Mouse (Mus musculus): ENCODE measurements at regions not wholly inside any gene's neighbourhood (a gene's known extent, or its start where the extent isn't known, plus 50 kb on each side); places are given as distances from the start of the nearest gene placed in this dataset.
"Not testable (repeated sequence)": the region's sequence is repeated elsewhere in the genome, so short reads cannot be mapped to it uniquely, and the experiment has no call there.

GRCm38 (mm10) chr9:41429711-41430390, 268.4 kb upstream of the Ubash3b start:
- DNase-seq, result no peak

DNA sequence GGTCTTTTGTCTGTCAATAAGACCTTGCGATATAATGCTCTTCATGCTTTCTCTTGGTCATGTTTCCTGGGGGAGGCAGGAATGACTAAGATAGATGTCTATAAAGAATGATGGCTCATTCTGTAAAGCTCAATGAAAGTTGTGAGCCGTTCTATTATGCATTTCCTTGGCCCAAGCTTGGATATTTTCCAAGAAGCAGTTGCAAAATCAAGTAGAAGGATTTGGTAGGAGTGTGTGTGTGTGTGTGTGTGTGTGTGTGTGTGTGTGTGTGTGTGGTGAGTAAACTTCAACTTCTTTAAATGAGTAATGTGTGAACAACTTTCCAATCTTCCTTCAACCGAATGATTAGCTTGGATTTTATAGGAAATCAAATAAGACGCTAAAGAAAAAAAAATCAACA, 267.7 kb upstream of the Ubash3b start:
- no peak for DNase-seq

DNA sequence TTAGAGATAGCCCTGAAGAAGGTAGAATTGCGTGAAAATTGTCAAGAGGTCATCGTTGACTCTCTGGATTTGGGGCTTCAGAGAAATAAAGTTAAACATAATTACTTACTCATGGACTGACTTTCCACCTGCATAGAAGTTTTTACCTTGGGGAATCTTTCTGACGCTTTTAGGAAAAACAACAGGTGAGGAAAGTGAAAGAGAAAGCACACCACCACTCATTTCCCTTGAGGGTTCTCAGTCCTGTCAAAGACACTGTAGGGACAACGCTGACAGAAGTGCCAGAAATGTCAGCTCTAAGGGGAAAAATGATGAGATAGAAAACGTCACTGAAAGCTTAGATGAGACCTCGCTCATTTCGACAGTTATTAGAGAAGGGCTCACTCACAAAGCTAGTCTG, 265.2 kb upstream of the Ubash3b start:
- DNase-seq, result no peak

- DNase-seq, result no peak
Observed at GRCm38 (mm10) chr9:41425225-41425624, 263.7 kb upstream of the Ubash3b start.

DNA sequence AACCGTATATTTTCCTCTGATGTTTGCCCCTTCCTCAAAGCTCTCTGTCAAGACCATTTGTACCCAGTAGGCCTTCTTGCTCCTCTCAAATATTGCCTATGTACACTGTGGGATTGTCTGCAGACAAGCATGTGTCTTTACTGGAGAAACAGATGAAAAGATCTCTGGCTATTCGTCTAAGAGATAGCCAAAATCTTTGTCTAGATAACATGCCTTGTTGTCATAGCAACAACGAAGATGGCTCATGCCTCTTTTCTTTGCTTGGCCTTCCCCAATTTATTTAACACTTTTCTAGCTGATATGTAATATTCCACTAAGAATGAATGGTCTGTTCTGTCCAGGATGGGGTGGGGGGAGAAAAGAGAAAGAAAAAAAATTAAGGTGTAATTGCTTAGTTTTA, 252.3 kb upstream of the Ubash3b start:
- no peak for DNase-seq

GRCm38 (mm10) chr9:41413091-41413490, 251.6 kb upstream of the Ubash3b start:
- DNase-seq, result not testable (repeated sequence)

- no peak for DNase-seq
Observed at GRCm38 (mm10) chr9:41412174-41412757, 250.8 kb upstream of the Ubash3b start.

DNA sequence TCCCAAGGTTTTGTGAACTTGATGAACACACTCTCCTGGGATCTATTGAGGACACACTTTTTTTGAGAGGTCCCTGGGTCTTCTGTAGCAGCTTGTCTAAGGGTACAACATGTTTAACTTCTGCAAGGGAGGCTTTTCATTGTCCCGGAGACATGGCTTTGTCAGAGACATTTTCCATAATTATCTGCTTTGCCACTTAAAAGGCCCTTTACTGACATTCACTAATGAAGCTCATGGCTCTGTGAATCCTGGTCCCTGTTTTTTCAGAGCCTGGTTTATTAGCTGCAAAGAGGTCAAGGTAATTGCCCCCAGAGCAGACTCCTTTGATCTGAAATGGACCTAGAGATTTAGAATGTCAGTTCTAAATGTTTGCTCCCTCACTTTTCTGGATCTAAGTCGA, 246.8 kb upstream of the Ubash3b start:
- DNase-seq, result no peak

DNA sequence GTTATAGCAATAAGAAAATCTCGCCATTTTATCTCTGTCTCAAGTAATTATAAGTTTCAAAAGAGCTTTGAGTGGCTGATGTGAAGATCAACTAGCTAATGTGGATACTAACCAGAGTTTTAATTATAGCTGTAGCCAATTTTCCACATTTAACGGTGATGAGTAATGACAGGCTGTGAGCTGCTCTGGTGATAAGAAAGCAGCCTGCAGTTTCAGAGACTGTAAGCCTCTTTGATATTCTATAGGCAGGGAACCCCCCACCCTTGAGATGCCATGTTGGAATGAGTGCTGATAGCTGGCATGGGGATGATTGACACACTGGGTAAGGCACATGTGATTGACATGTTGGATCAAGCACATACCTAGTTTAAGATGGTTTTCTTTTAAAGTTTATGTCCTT, 245.6 kb upstream of the Ubash3b start:
- no peak for DNase-seq

- DNase-seq, result no peak
Observed at GRCm38 (mm10) chr9:41402942-41403341, 241.4 kb upstream of the Ubash3b start.

DNA sequence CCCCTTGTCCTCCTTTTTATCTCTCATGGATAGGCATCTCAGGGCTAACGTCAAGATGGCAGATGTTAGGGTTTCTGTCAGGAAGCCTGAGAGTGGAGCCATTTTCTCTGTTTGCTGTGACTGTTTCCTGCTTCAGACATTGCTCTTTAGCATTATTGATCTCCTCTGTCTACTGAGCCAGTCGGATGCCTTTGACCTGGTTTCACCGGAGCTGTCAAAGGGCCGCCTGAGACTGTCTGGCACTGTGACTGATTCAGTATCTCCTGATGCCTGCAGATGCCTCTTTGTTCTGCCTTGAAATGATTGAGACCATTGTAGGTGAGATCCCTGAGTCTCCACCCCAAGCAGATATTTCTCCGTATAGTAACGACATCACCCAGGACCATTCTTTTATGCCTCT, 239.5 kb upstream of the Ubash3b start:
- DNase-seq, result no peak

- no peak for DNase-seq
Observed at GRCm38 (mm10) chr9:41395471-41395870, 234.0 kb upstream of the Ubash3b start.

- peak; percentile 74 for DNase-seq
Observed at GRCm38 (mm10) chr9:41391591-41392320, 230.3 kb upstream of the Ubash3b start.

- no peak for DNase-seq
Observed at GRCm38 (mm10) chr9:41379283-41379682, 217.8 kb upstream of the Ubash3b start.

DNA sequence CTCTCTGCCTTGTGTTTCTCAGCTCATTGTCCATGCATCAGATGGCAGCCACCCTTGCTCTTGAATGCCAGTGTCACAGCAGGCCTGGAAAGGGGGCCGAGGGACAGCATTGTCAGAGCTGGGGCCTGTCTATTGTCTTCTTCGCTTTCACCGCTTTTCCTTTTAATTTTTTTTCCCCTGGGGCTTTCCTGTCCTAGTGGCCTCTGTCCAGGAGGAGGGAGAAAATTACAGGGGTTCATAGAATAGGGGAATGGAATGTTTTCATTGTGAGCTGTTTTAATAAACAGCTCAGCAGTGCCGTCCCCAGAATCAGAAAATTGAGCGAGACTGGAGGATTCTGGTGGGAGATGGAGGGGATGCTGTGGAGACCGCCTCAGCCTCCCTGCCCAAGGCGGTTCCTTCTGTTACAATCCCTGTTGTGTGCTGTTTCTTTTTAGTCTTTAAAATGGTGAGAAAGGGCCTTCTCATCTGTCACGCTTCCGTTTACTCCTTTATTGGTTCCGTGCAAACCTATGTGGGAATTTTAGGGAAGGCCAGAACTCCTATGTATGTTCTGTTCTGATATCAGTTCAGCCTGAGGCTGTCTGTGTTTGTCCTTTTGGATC, 217.2 kb upstream of the Ubash3b start:
- DNase-seq, result no peak

GRCm38 (mm10) chr9:41377701-41378626, 216.5 kb upstream of the Ubash3b start:
- no peak for DNase-seq

DNA sequence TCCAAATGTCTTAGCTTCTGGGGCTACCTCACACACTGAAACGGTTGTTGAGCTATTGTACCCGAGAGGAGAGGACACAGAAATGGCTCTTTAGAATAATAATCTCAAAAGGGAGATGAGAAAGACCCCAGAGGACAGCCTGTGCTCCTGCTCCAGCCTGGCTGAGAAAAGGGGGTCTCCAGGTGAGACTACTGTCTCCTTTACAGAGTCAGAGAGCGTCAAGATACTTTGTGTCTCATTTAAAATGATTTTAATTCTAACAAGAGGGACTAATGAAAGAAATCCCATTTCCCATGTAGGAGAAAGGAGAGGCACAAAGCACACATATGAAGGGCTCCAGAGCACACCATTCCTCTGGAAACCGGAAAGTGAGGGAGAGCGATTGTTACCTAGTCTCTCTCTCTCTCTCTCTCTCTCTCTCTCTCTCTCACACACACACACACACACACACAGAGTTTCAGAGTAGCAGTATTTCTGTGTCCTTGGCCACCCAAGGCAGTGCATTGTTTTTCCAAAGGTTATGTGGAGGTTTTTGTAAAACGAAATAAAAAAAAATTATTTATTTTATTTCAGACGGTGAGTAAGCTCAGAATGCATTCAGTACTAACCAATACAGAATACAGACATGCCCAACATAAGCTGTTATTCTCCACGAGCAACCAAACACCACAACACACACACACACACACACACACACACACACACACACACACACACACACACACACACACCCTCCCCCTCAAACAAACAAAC, 215.6 kb upstream of the Ubash3b start:
- no peak for DNase-seq

GRCm38 (mm10) chr9:41375984-41376651, 214.6 kb upstream of the Ubash3b start:
- peak; percentile 87 for DNase-seq

GRCm38 (mm10) chr9:41374591-41375481, 213.3 kb upstream of the Ubash3b start:
- no peak for DNase-seq

DNA sequence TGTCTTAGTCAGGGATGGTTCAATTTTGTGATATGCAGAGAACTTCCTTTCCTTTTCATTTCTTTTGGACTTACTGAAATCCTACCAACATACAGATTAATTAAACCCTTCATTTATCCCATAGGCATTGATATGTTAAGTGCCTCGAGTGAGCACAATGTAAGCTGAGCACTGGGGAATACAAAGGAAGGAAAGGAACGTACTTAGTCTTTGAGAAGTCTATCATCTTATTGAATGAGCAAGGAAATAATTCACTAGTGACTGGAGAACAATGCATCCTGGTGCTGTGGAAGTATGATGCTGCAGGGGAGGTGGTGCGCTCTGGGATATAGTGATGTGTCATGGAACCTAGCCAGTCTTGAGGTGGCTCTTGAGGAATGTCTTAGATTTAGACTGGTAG, 204.9 kb upstream of the Ubash3b start:
- DNase-seq, result no peak

Measured in layer of hippocampus, adult 9-11 months (tissue).